Mouse (Mus musculus): ENCODE results near the gene Col5a3. TPM values are rescaled to one million over a fixed set of nuclear protein-coding genes. Genes with fewer than 3 reads are reported as not detected.

Col5a3 gene
- total and polyA plus RNA-seq, 2 experiments from 2014 or later, result 1.6 to 8.8 TPM

GRCm38 (mm10) chr9:20785055-20785454, 29.8 kb downstream of the Col5a3 start:
- ATAC-seq (ENCODE audit: insufficient read depth, low read depth) (no peak), DNase-seq (ENCODE audit: low spot score) (no peak)
- no peak overlapping the region for H3K9ac ChIP-seq (replicated peaks; ENCODE audit: low read depth, low read length)
- no peaks in the 10 kb centered on the region for H3K27me3 ChIP-seq (ENCODE audit: control insufficient read depth, insufficient read depth, low read length)
- H3K4me1 ChIP-seq (ENCODE audit: control insufficient read depth, insufficient read depth), result no peaks in the 10 kb centered on the region
- H3K27ac ChIP-seq (ENCODE audit: low read depth), result no peak overlapping the region
- no peaks in the 10 kb centered on the region for H3K9me3 ChIP-seq (replicated peaks; ENCODE audit: control insufficient read depth, low read length)
- H3K36me3 ChIP-seq (replicated peaks; ENCODE audit: control insufficient read depth, insufficient read depth, low read length), result no peaks in the 10 kb centered on the region
- H3K4me2 ChIP-seq (ENCODE audit: low read depth, low read length), result no peak overlapping the region
- 51% methylated on average over 6 of the region's 6 CpGs for WGBS
- TF ChIP-seq EP300 (IDR thresholded peaks at IDR 0.05; ENCODE audit: low read depth) (no peak), CTCF (IDR thresholded peaks at IDR 0.05; ENCODE audit: low read depth) (no peak)
- no peak overlapping the region for H3K4me3 ChIP-seq (ENCODE audit: low read depth, low read length)

- Histone ChIP-seq H3K9me3 (replicated peaks; ENCODE audit: control insufficient read depth, low read length) (no peaks in the 10 kb centered on the region), H3K36me3 (replicated peaks; ENCODE audit: control insufficient read depth, insufficient read depth, low read length) (no peaks in the 10 kb centered on the region), H3K27ac (ENCODE audit: low read depth) (no peak overlapping the region), H3K4me3 (ENCODE audit: low read depth, low read length) (no peak overlapping the region), H3K4me2 (ENCODE audit: low read depth, low read length) (no peak overlapping the region), H3K4me1 (ENCODE audit: control insufficient read depth, insufficient read depth) (no peaks in the 10 kb centered on the region), H3K9ac (replicated peaks; ENCODE audit: low read depth, low read length) (no peak overlapping the region), H3K27me3 (ENCODE audit: control insufficient read depth, insufficient read depth, low read length) (no peaks in the 10 kb centered on the region)
- DNase-seq (ENCODE audit: low spot score) (no peak), ATAC-seq (ENCODE audit: insufficient read depth, low read depth) (no peak)
- WGBS, result 69% methylated on average over 3 of the region's 3 CpGs
- TF ChIP-seq EP300 (IDR thresholded peaks at IDR 0.05; ENCODE audit: low read depth) (no peak), CTCF (IDR thresholded peaks at IDR 0.05; ENCODE audit: low read depth) (no peak)
Measured at GRCm38 (mm10) chr9:20781286-20781685, 33.6 kb downstream of the Col5a3 start.

- Histone ChIP-seq H3K27ac (ENCODE audit: low read depth) (no peak overlapping the region), H3K36me3 (replicated peaks; ENCODE audit: control insufficient read depth, insufficient read depth, low read length) (no peaks in the 10 kb centered on the region), H3K4me1 (ENCODE audit: control insufficient read depth, insufficient read depth) (no peaks in the 10 kb centered on the region; the same call in 1 of the 2 replicates), H3K9ac (replicated peaks; ENCODE audit: low read depth, low read length) (no peak overlapping the region), H3K4me2 (ENCODE audit: low read depth, low read length) (no peak overlapping the region), H3K9me3 (replicated peaks; ENCODE audit: control insufficient read depth, low read length) (no peaks in the 10 kb centered on the region), H3K4me3 (ENCODE audit: low read depth, low read length) (no peak overlapping the region), H3K27me3 (ENCODE audit: control insufficient read depth, insufficient read depth, low read length) (0 out of 2 replicates have a peak, but pooled peaks cover 3% of the 10 kb centered on the region)
- TF ChIP-seq EP300 (IDR thresholded peaks at IDR 0.05; ENCODE audit: low read depth), result no peak
- TF ChIP-seq CTCF (IDR thresholded peaks at IDR 0.05; ENCODE audit: low read depth), result no peak
- WGBS, result 58% methylated on average over 2 of the region's 2 CpGs
- ATAC-seq (ENCODE audit: insufficient read depth, low read depth), result no peak
- DNase-seq (ENCODE audit: low spot score), result no peak
Measured at GRCm38 (mm10) chr9:20765274-20765673, 49.6 kb downstream of the Col5a3 start.

- WGBS, result 65% methylated on average over 1 of the region's 1 CpGs
- Histone ChIP-seq H3K27me3 (ENCODE audit: control insufficient read depth, insufficient read depth, low read length) (0 out of 2 replicates have a peak, but pooled peaks cover 3% of the 10 kb centered on the region), H3K4me1 (ENCODE audit: control insufficient read depth, insufficient read depth) (no peaks in the 10 kb centered on the region; the same call in 1 of the 2 replicates), H3K9me3 (replicated peaks; ENCODE audit: control insufficient read depth, low read length) (no peaks in the 10 kb centered on the region), H3K9ac (replicated peaks; ENCODE audit: low read depth, low read length) (no peak overlapping the region), H3K27ac (ENCODE audit: low read depth) (no peak overlapping the region), H3K4me2 (ENCODE audit: low read depth, low read length) (no peak overlapping the region), H3K36me3 (replicated peaks; ENCODE audit: control insufficient read depth, insufficient read depth, low read length) (no peaks in the 10 kb centered on the region), H3K4me3 (ENCODE audit: low read depth, low read length) (no peak overlapping the region)
- no peak for DNase-seq (ENCODE audit: low spot score)
- TF ChIP-seq EP300 (IDR thresholded peaks at IDR 0.05; ENCODE audit: low read depth) (no peak), CTCF (IDR thresholded peaks at IDR 0.05; ENCODE audit: low read depth) (no peak)
- ATAC-seq (ENCODE audit: insufficient read depth, low read depth), result no peak
Measured at GRCm38 (mm10) chr9:20763099-20763498, 51.8 kb downstream of the Col5a3 start.

- Histone ChIP-seq H3K9ac (replicated peaks; ENCODE audit: low read depth, low read length) (no peak overlapping the region), H3K4me1 (ENCODE audit: control insufficient read depth, insufficient read depth) (no peaks in the 10 kb centered on the region; the same call in 1 of the 2 replicates), H3K4me2 (ENCODE audit: low read depth, low read length) (no peak overlapping the region), H3K4me3 (ENCODE audit: low read depth, low read length) (no peak overlapping the region), H3K27ac (ENCODE audit: low read depth) (no peak overlapping the region), H3K27me3 (ENCODE audit: control insufficient read depth, insufficient read depth, low read length) (0 out of 2 replicates have a peak, but pooled peaks cover 3% of the 10 kb centered on the region), H3K36me3 (replicated peaks; ENCODE audit: control insufficient read depth, insufficient read depth, low read length) (no peaks in the 10 kb centered on the region), H3K9me3 (replicated peaks; ENCODE audit: control insufficient read depth, low read length) (no peaks in the 10 kb centered on the region)
- WGBS, result 49% methylated on average over 7 of the region's 7 CpGs
- TF ChIP-seq EP300 (IDR thresholded peaks at IDR 0.05; ENCODE audit: low read depth) (no peak), CTCF (IDR thresholded peaks at IDR 0.05; ENCODE audit: low read depth) (no peak)
- no peak for ATAC-seq (ENCODE audit: insufficient read depth, low read depth)
- no peak for DNase-seq (ENCODE audit: low spot score)
Measured at GRCm38 (mm10) chr9:20762197-20762961, 52.5 kb downstream of the Col5a3 start.
